Mouse (Mus musculus): Measurements from ENCODE around the gene Sox6.
A peak's percentile ranks its signal among the peaks of the same experiment; 100 is the strongest.

Sox6 gene

GRCm38 (mm10) chr7:115984076-115984475 is 54.5 kb downstream of the Sox6 start:
- no peak for DNase-seq

GRCm38 (mm10) chr7:115979813-115980512 is 58.6 kb downstream of the Sox6 start:
- DNase-seq: no peak

- no peak for DNase-seq
Observed at GRCm38 (mm10) chr7:115974518-115974917, 64.1 kb downstream of the Sox6 start.

GRCm38 (mm10) chr7:115967186-115967585 is 71.4 kb downstream of the Sox6 start:
- no peak for DNase-seq

GRCm38 (mm10) chr7:115966181-115966580 is 72.4 kb downstream of the Sox6 start:
- no peak for DNase-seq

- no peak for DNase-seq
Observed at GRCm38 (mm10) chr7:115953046-115953445, 85.5 kb downstream of the Sox6 start.

GRCm38 (mm10) chr7:115952235-115952634 is 86.4 kb downstream of the Sox6 start:
- DNase-seq: peak; percentile 35

GRCm38 (mm10) chr7:115951689-115952088 is 86.9 kb downstream of the Sox6 start:
- no peak for DNase-seq

GRCm38 (mm10) chr7:115947916-115948315 is 90.7 kb downstream of the Sox6 start:
- no peak for DNase-seq

- DNase-seq: no peak
Observed at GRCm38 (mm10) chr7:115946559-115946958, 92.0 kb downstream of the Sox6 start.

GRCm38 (mm10) chr7:115945516-115945915 is 93.1 kb downstream of the Sox6 start:
- no peak for DNase-seq

- no peak for DNase-seq
Observed at GRCm38 (mm10) chr7:115944250-115944649, 94.3 kb downstream of the Sox6 start.

GRCm38 (mm10) chr7:115941766-115942165 is 96.8 kb downstream of the Sox6 start:
- peak; percentile 84 for DNase-seq

- DNase-seq: no peak
Observed at GRCm38 (mm10) chr7:115939292-115939691, 99.3 kb downstream of the Sox6 start.

GRCm38 (mm10) chr7:115936908-115937307 is 101.7 kb downstream of the Sox6 start:
- DNase-seq: no peak

- no peak for DNase-seq
Observed at GRCm38 (mm10) chr7:115915338-115915737, 123.3 kb downstream of the Sox6 start.

- DNase-seq: no peak
Observed at GRCm38 (mm10) chr7:115910313-115910712, 128.3 kb downstream of the Sox6 start.

GRCm38 (mm10) chr7:115904798-115905207 is 133.8 kb downstream of the Sox6 start:
- no peak for DNase-seq

- no peak for DNase-seq
Observed at GRCm38 (mm10) chr7:115903931-115904797, 134.4 kb downstream of the Sox6 start.

- DNase-seq: no peak
Observed at GRCm38 (mm10) chr7:115903368-115903767, 135.2 kb downstream of the Sox6 start.

GRCm38 (mm10) chr7:115895831-115896230 is 142.8 kb downstream of the Sox6 start:
- peak; percentile 58 for DNase-seq

GRCm38 (mm10) chr7:115895028-115895671 is 143.4 kb downstream of the Sox6 start:
- DNase-seq: peak; percentile 76

- no peak for DNase-seq
Observed at GRCm38 (mm10) chr7:115891482-115891881, 147.1 kb downstream of the Sox6 start.

GRCm38 (mm10) chr7:115889926-115890325 is 148.7 kb downstream of the Sox6 start:
- DNase-seq: no peak
